Mouse (Mus musculus): ENCODE results near the gene Pecr. TPM values are rescaled to one million over a fixed set of nuclear protein-coding genes. Genes with fewer than 3 reads are reported as not detected.

Gene Pecr
- polyA plus RNA-seq, 1 experiment = 5.6 TPM

GRCm38 (mm10) chr1:72210803-72211679 is 73.1 kb downstream of the Pecr start:
- H3K27ac ChIP-seq (ENCODE audit: insufficient read depth, low read depth, low read length) = no peak overlapping the region
- no peak for TF ChIP-seq CTCF (IDR thresholded peaks at IDR 0.05; ENCODE audit: low read depth, low read length)
- H3K4me3 ChIP-seq (ENCODE audit: insufficient read depth, low read length) = peak overlapping the region; percentile 63
- H3K4me1 ChIP-seq (ENCODE audit: control insufficient read depth, insufficient read depth, low read length) = peaks cover 11% of the 10 kb centered on the region

Other genes with a start within 250 kb of the Pecr start
- gene Mreg, start 72.0 kb downstream of the Pecr start, polyA plus RNA-seq (2012; ENCODE audit: insufficient read depth, insufficient read length, missing spikeins) = not detected in 2 replicates
- gene Tmem169, start 55 bp upstream of the Pecr start, polyA plus RNA-seq (2012; ENCODE audit: insufficient read depth, insufficient read length, missing spikeins) = not detected in 2 replicates
- gene Xrcc5, start 23.1 kb upstream of the Pecr start, polyA plus RNA-seq (2012; ENCODE audit: insufficient read depth, insufficient read length, missing spikeins) = 0.73 and 0.99 TPM in 2 replicates

Measured in bone marrow macrophage, adult 2 months (primary cell).